Mouse (Mus musculus): Measurements from ENCODE around the gene Dctn1.

Dctn1 gene

DNA sequence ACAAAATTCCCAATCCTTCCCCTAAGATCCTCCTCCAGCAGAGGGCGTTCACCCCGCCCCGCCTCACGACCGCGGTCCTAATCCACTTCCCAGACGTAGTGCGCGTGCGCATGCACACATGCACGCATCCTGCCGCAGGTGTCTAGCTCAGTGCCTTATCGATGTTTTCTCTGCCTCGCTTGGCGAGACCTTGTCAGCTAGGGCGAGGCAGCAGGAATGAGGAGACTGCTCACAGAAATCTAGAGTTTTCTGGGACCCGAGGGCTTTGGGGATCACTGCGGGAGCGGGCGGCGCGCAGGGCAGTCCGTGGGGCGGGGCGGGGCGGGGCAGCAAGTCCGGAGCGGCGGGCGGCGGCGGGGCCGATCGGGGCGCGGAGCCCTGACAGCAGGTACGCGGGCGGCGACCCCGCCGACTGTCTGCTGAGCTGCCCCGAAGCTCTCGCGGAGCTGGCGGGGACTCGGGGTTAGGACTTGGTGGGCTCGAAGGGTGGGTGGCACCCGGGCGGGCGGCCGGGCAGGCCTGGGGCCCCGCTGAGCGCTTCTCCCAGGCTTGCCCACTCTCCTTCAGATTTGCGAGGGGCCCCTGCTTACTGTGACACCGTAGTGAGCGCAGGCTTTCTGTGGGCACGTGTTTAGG, at the start of gene Dctn1:
Gene Dctn1, plus strand, starts transcription at position 314 of the 636 bp plus-strand sequence.
- peak; percentile 96 for DNase-seq (ENCODE audit: extremely low spot score, low spot score)

- no peak for DNase-seq (ENCODE audit: extremely low spot score, low spot score)
These were observed 49.2 kb upstream of the Dctn1 start for GRCm38 (mm10) chr6:83116373-83117164.

- no peak for DNase-seq (ENCODE audit: extremely low spot score, low spot score)
These were observed 48.6 kb upstream of the Dctn1 start for GRCm38 (mm10) chr6:83117165-83117438.

DNA sequence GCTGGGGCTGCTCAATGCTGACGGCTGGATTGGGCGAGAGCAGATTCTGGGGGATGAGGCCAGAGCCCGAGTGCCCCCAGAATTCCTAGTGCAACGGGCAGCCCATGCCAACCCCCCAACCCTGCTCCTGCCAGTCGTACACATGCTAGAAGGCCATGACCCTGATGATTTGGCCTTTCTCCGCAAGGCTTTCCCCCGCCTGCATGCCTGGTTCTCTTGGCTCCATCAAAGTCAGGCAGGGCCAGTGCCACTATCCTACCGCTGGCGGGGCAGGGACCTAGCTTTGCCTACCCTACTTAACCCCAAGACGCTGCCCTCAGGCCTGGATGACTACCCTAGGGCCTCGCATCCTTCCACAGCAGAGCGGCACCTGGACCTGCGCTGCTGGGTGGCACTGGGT, 48.1 kb upstream of the Dctn1 start:
- no peak for DNase-seq (ENCODE audit: extremely low spot score, low spot score)

- DNase-seq (ENCODE audit: extremely low spot score, low spot score): no peak
These were observed 47.4 kb upstream of the Dctn1 start for GRCm38 (mm10) chr6:83118369-83118768.

DNA sequence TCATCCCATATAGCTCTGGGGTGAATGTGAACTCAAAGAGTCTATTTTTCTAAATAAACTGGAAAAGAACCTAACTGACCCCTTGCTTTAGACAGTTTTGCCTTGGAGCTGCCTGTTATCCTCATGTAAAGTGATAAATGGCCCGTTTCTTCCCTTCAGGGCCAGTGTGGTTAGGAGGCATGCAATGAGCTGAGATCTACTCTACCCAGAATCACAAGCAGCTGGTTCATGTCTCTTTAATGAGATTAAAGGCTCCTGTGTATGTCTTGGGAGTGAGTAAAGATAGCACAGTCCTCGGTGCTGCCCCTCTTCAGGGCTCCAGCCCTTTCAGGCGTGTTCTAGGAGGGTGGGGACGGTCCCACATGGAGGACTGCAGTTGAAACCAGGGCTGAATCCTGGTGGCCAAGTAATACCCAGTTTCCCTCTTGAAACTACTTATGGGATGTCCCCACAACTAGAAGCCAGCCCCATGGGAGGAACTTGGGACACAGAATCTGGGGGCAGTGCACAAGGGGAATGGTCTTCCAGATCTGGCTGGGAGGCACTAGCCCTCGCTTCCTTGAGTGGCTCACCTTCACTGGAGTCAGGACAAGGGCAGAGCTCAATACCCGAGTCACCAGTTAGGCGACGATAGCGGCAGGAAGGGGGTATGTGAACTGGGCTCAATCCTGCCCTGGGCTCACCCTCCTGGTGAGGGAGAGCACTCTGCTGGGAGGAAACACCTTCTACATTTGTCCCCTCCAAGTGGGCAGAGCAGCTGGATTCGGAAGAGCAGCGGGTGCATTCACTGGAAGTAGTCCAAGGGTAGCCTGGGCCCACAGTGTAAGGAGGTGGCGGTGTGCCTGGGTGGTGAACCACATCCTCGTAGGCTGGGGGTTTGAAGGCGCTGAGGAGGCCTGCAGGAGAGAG, 46.6 kb upstream of the Dctn1 start:
- DNase-seq (ENCODE audit: extremely low spot score, low spot score): no peak

DNA sequence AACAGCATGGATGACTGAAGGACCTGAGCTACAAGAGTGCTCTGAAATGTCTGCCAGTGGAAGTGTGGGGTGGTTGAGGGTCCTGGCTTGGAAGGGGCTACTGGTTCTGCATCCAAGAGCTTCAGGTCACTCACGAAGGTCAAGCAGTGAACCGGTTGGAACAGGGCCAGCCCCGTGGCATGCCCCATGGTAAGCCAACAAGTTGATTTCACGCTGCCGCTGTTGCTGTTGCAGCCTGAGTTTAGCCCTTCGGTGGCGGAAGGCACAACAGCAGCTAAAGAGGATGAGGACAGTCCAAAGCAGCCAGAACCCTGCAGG, 46.0 kb upstream of the Dctn1 start:
- no peak for DNase-seq (ENCODE audit: extremely low spot score, low spot score)

DNA sequence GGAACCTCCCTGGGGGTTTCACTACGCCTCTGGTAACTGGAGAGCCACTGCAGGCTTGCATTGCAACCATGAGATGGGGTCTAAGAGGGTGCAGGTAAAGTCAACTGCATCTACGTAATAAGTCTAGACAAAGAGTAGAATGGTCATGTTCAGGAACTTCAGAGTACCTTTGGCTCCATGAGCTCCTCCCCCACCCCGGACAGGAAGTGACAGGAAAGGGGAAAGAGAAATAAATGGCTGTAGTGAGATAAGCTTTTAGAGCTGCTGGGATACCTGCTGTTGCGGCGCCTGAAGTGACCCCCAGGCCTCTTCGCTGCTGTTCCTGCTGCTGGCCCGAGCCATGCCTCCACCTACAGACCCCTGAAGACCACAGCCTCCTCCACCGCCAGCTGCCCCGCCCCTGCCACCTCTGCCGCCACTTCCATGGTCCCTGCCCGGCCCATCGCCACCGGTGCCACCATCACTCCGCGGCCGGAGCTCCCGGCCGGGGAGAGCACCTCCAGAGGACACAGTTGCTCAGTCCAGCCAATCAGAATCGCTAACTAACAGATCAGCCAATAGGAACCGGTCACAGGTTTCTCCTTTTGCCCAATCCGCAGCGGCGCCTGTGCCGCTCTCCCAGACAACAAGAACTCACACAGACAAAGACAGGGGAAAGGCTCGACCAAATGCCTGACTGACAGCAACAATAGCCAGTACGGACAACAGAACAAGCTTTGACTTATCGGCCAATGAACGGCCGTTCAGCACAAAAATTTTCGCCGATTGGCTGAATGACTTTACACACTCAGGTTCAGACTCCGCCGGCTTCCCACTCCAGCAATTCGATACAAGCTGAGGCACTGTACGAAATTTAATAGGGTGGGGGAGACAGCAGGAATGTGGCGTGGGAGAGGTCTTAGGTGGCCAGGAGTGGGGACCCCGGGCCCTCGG, 44.5 kb upstream of the Dctn1 start, which contains the start of gene Wbp1:
Gene Wbp1, minus strand, starts transcription at position 630 of the 933 bp plus-strand sequence.
- peak; percentile 90 for DNase-seq (ENCODE audit: extremely low spot score, low spot score)

GRCm38 (mm10) chr6:83121863-83122710, 43.6 kb upstream of the Dctn1 start:
- DNase-seq (ENCODE audit: extremely low spot score, low spot score): no peak

- DNase-seq (ENCODE audit: extremely low spot score, low spot score): no peak
These were observed 42.8 kb upstream of the Dctn1 start for GRCm38 (mm10) chr6:83122961-83123360.

GRCm38 (mm10) chr6:83124851-83125312, 40.8 kb upstream of the Dctn1 start:
- peak; percentile 94 for DNase-seq (ENCODE audit: extremely low spot score, low spot score)

DNA sequence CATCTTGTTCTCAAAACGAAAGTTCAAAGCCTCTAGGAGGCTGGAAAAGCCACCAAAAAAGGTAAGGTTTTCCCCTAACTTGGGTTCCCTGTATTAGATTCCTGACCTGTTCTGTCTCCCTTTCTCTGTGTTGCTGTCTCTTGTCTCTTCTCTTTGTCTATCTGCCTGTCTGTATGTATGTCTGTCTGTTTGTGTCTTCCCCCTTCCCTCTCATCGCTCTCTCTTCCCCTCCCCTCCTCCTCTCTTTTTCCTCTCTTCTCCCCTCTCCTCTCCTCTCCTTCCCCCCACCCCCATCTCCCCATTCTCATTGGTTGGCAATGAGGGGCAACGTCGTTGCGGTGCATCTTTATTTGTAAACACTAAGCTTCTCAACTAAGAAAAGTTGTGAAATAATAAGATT, 40.4 kb upstream of the Dctn1 start, which contains the start of gene Ino80b:
Gene Ino80b, minus strand, starts transcription at position 101 of the 400 bp plus-strand sequence.
- DNase-seq (ENCODE audit: extremely low spot score, low spot score): no peak

GRCm38 (mm10) chr6:83127419-83127818, 38.3 kb upstream of the Dctn1 start:
- no peak for DNase-seq (ENCODE audit: extremely low spot score, low spot score)

- no peak for DNase-seq (ENCODE audit: extremely low spot score, low spot score)
These were observed 34.2 kb upstream of the Dctn1 start for GRCm38 (mm10) chr6:83131469-83132034.

GRCm38 (mm10) chr6:83132176-83132919, 33.4 kb upstream of the Dctn1 start:
- no peak for DNase-seq (ENCODE audit: extremely low spot score, low spot score)

DNA sequence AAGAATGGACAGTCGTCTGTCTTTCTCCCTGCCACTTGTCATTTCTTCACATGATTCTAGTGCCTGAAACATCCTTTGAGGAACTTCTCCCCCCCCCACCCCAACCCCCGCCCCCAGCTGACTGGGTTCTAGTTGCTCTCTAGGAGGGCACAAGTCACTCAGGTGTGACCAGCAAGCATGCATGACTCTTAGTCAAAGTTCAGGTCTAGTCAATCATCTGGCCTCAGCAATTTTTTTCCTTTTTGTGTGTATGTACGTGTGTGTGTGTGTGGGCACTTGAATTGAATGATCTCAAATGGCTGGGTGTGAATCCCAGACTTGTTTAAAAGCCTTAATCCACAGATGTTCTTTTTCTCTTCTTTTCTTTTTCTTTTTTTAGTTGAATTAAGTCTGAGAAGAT, 31.5 kb upstream of the Dctn1 start:
- no peak for DNase-seq (ENCODE audit: extremely low spot score, low spot score)

DNA sequence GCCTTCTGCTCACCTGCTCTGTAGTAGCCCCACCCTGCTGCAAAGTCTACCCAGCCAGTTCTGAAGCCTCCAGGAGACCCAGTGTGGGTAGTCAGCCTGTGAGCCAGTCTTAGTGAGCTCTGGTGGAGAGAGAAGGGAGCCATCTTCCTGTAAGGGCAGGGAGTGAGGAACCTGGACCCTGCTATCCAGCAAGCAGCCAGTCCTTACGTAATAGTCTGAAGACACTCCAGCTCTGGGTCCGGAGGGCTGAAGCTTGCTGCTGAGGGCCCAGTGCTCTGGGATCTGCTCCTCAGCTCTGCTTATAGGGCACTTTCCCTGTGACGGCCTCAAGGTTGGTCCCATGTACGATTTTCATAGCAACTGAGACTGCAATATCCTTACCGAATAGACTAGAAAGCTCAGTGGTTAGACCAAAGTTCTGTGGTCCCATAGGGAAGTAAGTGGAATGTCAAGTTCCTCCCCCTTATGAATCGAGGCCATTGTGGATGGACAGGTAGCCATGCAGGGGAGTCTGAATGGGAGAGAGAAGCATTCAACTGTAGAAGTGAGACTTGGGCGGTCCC, 30.7 kb upstream of the Dctn1 start, which contains the start of gene Rtkn:
Gene Rtkn, plus strand, starts transcription at position 513 of the 563 bp plus-strand sequence.
- no peak for DNase-seq (ENCODE audit: extremely low spot score, low spot score)

DNA sequence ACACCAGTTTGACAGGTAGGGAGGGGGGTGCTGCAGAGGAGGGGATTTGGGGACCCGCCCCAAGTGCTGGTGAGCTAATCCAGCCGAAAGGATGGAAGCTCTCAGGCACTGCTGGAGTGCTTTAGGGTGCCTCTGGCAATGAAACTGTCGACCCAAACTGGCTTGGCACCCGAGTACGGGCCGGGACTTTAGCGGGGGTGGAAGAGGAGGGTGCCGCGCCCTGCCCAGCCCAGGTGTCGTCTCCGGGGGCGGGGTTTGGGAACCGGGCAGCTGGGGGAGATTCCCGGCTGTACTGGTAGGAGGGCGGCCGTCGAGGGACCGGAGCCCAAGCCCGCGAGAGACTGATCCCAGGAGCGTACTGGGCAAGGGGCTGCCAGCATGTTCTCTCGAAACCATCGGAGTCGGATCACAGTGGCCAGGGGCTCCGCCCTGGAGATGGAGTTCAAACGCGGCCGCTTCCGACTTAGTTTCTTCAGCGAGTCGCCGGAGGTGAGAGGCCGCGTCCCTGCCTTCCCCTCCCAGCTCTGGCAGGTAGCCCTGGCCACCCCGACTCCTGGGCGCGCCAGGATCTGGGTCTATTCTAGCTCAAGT, 30.1 kb upstream of the Dctn1 start:
- peak; percentile 41 for DNase-seq (ENCODE audit: extremely low spot score, low spot score)
